Mouse (Mus musculus) right cerebral cortex, postnatal 14 days (tissue): ENCODE measurements around the gene Snn.
"Not testable (repeated sequence)": the region's sequence is repeated elsewhere in the genome, so short reads cannot be mapped to it uniquely, and the experiment has no call there.

Source experiments
- DNase-seq: peaks from one replicate; pipeline ENCODE4 v3.0.0; 2022

The Snn gene

GRCm38 (mm10) chr16:11060645-11061044 lies at the start of gene Snn:
TSS of gene Snn (plus strand) at chr16:11060945.
- DNase-seq = no peak

GRCm38 (mm10) chr16:11011206-11011605 lies 49.5 kb upstream of the Snn start:
- DNase-seq = no peak

- DNase-seq = no peak
Observed at GRCm38 (mm10) chr16:11011939-11012338, 48.8 kb upstream of the Snn start.

GRCm38 (mm10) chr16:11012571-11013463 lies 47.9 kb upstream of the Snn start:
- DNase-seq = peak; percentile 54

GRCm38 (mm10) chr16:11013464-11014147 lies 47.1 kb upstream of the Snn start:
- not testable (repeated sequence) for DNase-seq

- DNase-seq = no peak
Observed at GRCm38 (mm10) chr16:11014407-11014806, 46.3 kb upstream of the Snn start.

GRCm38 (mm10) chr16:11016353-11016752 lies 44.4 kb upstream of the Snn start:
- no peak for DNase-seq

- DNase-seq = no peak
Observed at GRCm38 (mm10) chr16:11017807-11018595, 42.7 kb upstream of the Snn start.

- DNase-seq = no peak
Observed at GRCm38 (mm10) chr16:11021403-11022112, 39.2 kb upstream of the Snn start.

GRCm38 (mm10) chr16:11022113-11022489 lies 38.6 kb upstream of the Snn start:
- DNase-seq = no peak

- no peak for DNase-seq
Observed at GRCm38 (mm10) chr16:11023618-11024017, 37.1 kb upstream of the Snn start.

- no peak for DNase-seq
Observed at GRCm38 (mm10) chr16:11024841-11025240, 35.9 kb upstream of the Snn start.

- DNase-seq = no peak
Observed at GRCm38 (mm10) chr16:11028206-11028605, 32.5 kb upstream of the Snn start.

GRCm38 (mm10) chr16:11030844-11031243 lies 29.9 kb upstream of the Snn start:
- no peak for DNase-seq

GRCm38 (mm10) chr16:11031320-11031719 lies 29.4 kb upstream of the Snn start:
- no peak for DNase-seq

GRCm38 (mm10) chr16:11034193-11034803 lies 26.4 kb upstream of the Snn start:
- peak; percentile 90 for DNase-seq

- DNase-seq = no peak
Observed at GRCm38 (mm10) chr16:11035273-11035672, 25.5 kb upstream of the Snn start.

GRCm38 (mm10) chr16:11035790-11036431 lies 24.8 kb upstream of the Snn start:
- peak; percentile 83 for DNase-seq

- no peak for DNase-seq
Observed at GRCm38 (mm10) chr16:11040603-11041002, 20.1 kb upstream of the Snn start.

- DNase-seq = no peak
Observed at GRCm38 (mm10) chr16:11043239-11043638, 17.5 kb upstream of the Snn start.

GRCm38 (mm10) chr16:11046437-11046836 lies 14.3 kb upstream of the Snn start:
- no peak for DNase-seq

- DNase-seq = no peak
Observed at GRCm38 (mm10) chr16:11047130-11047529, 13.6 kb upstream of the Snn start.
